ENCODE assay signal across 25 mouse cellular contexts in the genomic region with DNA sequence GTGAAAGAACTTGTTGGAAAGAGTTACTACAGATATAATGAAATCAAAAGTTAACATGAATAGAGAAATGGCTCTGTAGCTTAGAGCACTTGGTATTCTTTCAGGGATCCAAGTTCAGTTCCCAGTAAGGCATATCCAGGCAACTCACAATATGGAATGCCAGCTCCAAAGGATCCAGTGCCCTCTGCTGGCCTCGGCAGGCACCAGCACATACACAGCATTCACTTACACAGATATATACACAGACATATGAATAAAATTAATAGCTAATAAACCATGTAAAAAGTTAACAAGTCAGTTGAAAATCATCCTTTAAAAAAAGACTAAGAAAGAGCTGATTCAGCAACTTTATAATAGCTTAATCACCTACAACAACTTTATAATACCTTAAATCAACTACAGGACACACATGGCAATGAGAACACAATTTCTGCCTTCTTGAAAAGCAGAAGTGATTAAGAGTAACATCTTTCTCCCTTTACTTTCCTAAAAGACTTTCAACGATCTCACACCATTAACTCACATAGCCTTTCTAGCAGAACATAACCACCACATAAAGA.
DNase-seq lines count a peak whose midpoint lies in the region; ATAC-seq and TF ChIP-seq lines count a peak whose summit lies in the region.
"Had no signal": no experiment of that assay in that cellular context is flagged by ENCODE, and none has a peak within 500 bp of the region (broad histone marks: within the 10 kb centered on the region; RNA-seq: fewer than 3 reads in every experiment).

No protein-coding gene starts in this region.

- 97% methylated on average over 2 of the region's 2 CpGs for WGBS in stomach, postnatal 0 days
- 92% methylated on average over 2 of the region's 2 CpGs for WGBS in midbrain, embryonic 13.5 days

- H3K9me3 ChIP-seq in MEL (replicated peaks; ENCODE audit: insufficient read depth, low read length): no peaks in the 10 kb centered on the region
- H3K9me3 ChIP-seq in stomach, postnatal 0 days (ENCODE audit: control insufficient read depth, low read length): no peaks in the 10 kb centered on the region
- H3K9me3 ChIP-seq in midbrain, embryonic 13.5 days: no peaks in the 10 kb centered on the region
- H3K9me3 ChIP-seq: embryonic facial prominence, embryonic 15.5 days; forebrain, embryonic 15.5 days; heart, embryonic 13.5 days; hindbrain, embryonic 15.5 days; midbrain, embryonic 15.5 days; neural tube, embryonic 15.5 days had no signal

- TF ChIP-seq CTCF in layer of hippocampus, adult 2 months (conservative IDR thresholded peaks at IDR 0.05): peak; percentile 49
- peak; percentile 29; the same call in 1 of the 2 replicates for TF ChIP-seq CTCF in testis, adult 2 months (IDR thresholded peaks at IDR 0.05; ENCODE audit: control insufficient read depth, insufficient read depth, insufficient replicate concordance, low read depth, low read length)
- peak; percentile 9 to 37 (median 23); a peak in 2 of 6 replicates for TF ChIP-seq CTCF in MEL (IDR thresholded peaks at IDR 0.05 in 2 of 3, conservative IDR thresholded peaks at IDR 0.05 in 1 of 3; ENCODE audit: control insufficient read depth in 1 of 3, insufficient read depth in 1 of 3, low read depth in 2 of 3, low read length in 3 of 3, poor library complexity in 1 of 3, severe bottlenecking in 1 of 3)
- peak; percentile 32; the same call in 1 of the 2 replicates for TF ChIP-seq CTCF in stomach, postnatal 0 days (IDR thresholded peaks at IDR 0.05; ENCODE audit: low read depth)

- H3K9ac ChIP-seq in MEL (ENCODE audit: control insufficient read depth, low read depth, low read length, poor library complexity, severe bottlenecking): no peak overlapping the region
- no peak overlapping the region for H3K9ac ChIP-seq in stomach, postnatal 0 days (ENCODE audit: low read length)
- H3K9ac ChIP-seq in midbrain, embryonic 13.5 days (replicated peaks): no peak overlapping the region
- H3K9ac ChIP-seq: embryonic facial prominence, embryonic 15.5 days; forebrain, embryonic 15.5 days; heart, embryonic 13.5 days; hindbrain, embryonic 15.5 days; midbrain, embryonic 15.5 days; neural tube, embryonic 15.5 days had no signal

- H3K79me2 ChIP-seq in MEL (ENCODE audit: control insufficient read depth, insufficient read depth, low read length, poor library complexity): no peaks in the 10 kb centered on the region

- no peak for ATAC-seq in stomach, postnatal 0 days (ENCODE audit: low FRiP score, low TSS enrichment)
- no peak for ATAC-seq in midbrain, embryonic 13.5 days
- ATAC-seq: forebrain, embryonic 15.5 days; intestine, embryonic 16.5 days; midbrain, embryonic 15.5 days had no signal

- H3K4me1 ChIP-seq in testis, adult 2 months (ENCODE audit: control insufficient read depth, insufficient read depth, low read length): no peaks in the 10 kb centered on the region
- peaks cover 0 to 2% of the 10 kb centered on the region in 2 experiments; a peak in 1 of 4 replicates for H3K4me1 ChIP-seq in MEL (ENCODE audit: control insufficient read depth in 1 of 2, insufficient read depth in 2 of 2, low read length in 2 of 2)
- no peaks in the 10 kb centered on the region for H3K4me1 ChIP-seq in stomach, postnatal 0 days (replicated peaks; ENCODE audit: control insufficient read depth, insufficient read depth)
- H3K4me1 ChIP-seq in midbrain, embryonic 13.5 days (replicated peaks): no peaks in the 10 kb centered on the region
- H3K4me1 ChIP-seq: hindbrain, embryonic 15.5 days; midbrain, embryonic 15.5 days; neural tube, embryonic 15.5 days had no signal

- H3K27ac ChIP-seq in layer of hippocampus, adult 2 months: no peak overlapping the region
- H3K27ac ChIP-seq in testis, adult 2 months (ENCODE audit: control insufficient read depth, insufficient read depth, low read depth, low read length): no peak overlapping the region
- H3K27ac ChIP-seq in MEL (ENCODE audit: control insufficient read depth, low read depth, low read length): no peak overlapping the region
- H3K27ac ChIP-seq in stomach, postnatal 0 days (replicated peaks): no peak overlapping the region
- no peak overlapping the region for H3K27ac ChIP-seq in midbrain, embryonic 13.5 days
- H3K27ac ChIP-seq: embryonic facial prominence, embryonic 15.5 days; forebrain, embryonic 15.5 days; heart, embryonic 13.5 days; hindbrain, embryonic 15.5 days; left cerebral cortex, adult 2 months; midbrain, embryonic 15.5 days; neural tube, embryonic 15.5 days had no signal

- no peaks in the 10 kb centered on the region for H3K27me3 ChIP-seq in testis, adult 2 months (ENCODE audit: control insufficient read depth, insufficient read depth, low read length)
- no peaks in the 10 kb centered on the region for H3K27me3 ChIP-seq in MEL (ENCODE audit: control insufficient read depth in 1 of 2, insufficient read depth in 2 of 2, low read length in 2 of 2)
- no peaks in the 10 kb centered on the region for H3K27me3 ChIP-seq in stomach, postnatal 0 days (ENCODE audit: control insufficient read depth, insufficient read depth, low read length)
- H3K27me3 ChIP-seq in midbrain, embryonic 13.5 days: no peaks in the 10 kb centered on the region
- H3K27me3 ChIP-seq: embryonic facial prominence, embryonic 15.5 days; forebrain, embryonic 15.5 days; heart, embryonic 13.5 days; hindbrain, embryonic 15.5 days; midbrain, embryonic 15.5 days; neural tube, embryonic 15.5 days had no signal

- no peak for TF ChIP-seq POLR2A in testis, adult 2 months (IDR thresholded peaks at IDR 0.05; ENCODE audit: control insufficient read depth, low read depth, low read length)
- no peak for TF ChIP-seq POLR2A in MEL (IDR thresholded peaks at IDR 0.05; ENCODE audit: control insufficient read depth in 1 of 2, insufficient read depth in 1 of 2, low read depth in 1 of 2, low read length in 2 of 2, poor library complexity in 1 of 2)

- TF ChIP-seq EP300 in MEL (IDR thresholded peaks at IDR 0.05; ENCODE audit: low read depth in 1 of 2, low read length in 2 of 2): no peak
- TF ChIP-seq EP300 in stomach, postnatal 0 days (optimal IDR thresholded peaks at IDR 0.05): no peak

- TF ChIP-seq RAD21 in MEL (IDR thresholded peaks at IDR 0.05; ENCODE audit: low read depth, low read length): peak; percentile 11

- no peak for DNase-seq in layer of hippocampus, adult 2 months (ENCODE audit: low spot score in 2 of 2)
- no peak for DNase-seq in layer of hippocampus, postnatal 25 days (ENCODE audit: extremely low spot score in 1 of 2, low spot score in 1 of 2)
- no peak for DNase-seq in testis, postnatal 14 days (ENCODE audit: low spot score)
- no peak for DNase-seq in MEL (ENCODE audit: low read depth, low spot score)
- DNase-seq in stomach, postnatal 0 days (ENCODE audit: low spot score): no peak
- no peak for DNase-seq in neural tube, embryonic 10.5 days (ENCODE audit: extremely low spot score, low spot score)
- DNase-seq: adrenal gland, postnatal 36 days; cerebellum, adult 9-11 months; gastrocnemius, postnatal 14 days; heart, adult 18-20 months; kidney, postnatal 4 days; layer of hippocampus, adult 9-11 months; lung, adult 2 months; lung, postnatal 36 days; thymus, postnatal 25 days had no signal

- H3K4me2 ChIP-seq in stomach, postnatal 0 days (replicated peaks; ENCODE audit: low read depth): no peak overlapping the region
- H3K4me2 ChIP-seq in midbrain, embryonic 13.5 days (replicated peaks): no peak overlapping the region
- H3K4me2 ChIP-seq: embryonic facial prominence, embryonic 15.5 days; forebrain, embryonic 15.5 days; heart, embryonic 13.5 days; hindbrain, embryonic 15.5 days; midbrain, embryonic 15.5 days; neural tube, embryonic 15.5 days had no signal

- no peak overlapping the region for H3K4me3 ChIP-seq in layer of hippocampus, adult 2 months
- no peak overlapping the region for H3K4me3 ChIP-seq in testis, adult 2 months (ENCODE audit: control insufficient read depth, low read depth, low read length)
- no peak overlapping the region for H3K4me3 ChIP-seq in MEL (ENCODE audit: control insufficient read depth in 1 of 2, insufficient read depth in 1 of 2, low read depth in 2 of 2, low read length in 2 of 2)
- H3K4me3 ChIP-seq in stomach, postnatal 0 days (ENCODE audit: low read depth, low read length): no peak overlapping the region
- H3K4me3 ChIP-seq in midbrain, embryonic 13.5 days (replicated peaks): no peak overlapping the region
- H3K4me3 ChIP-seq: embryonic facial prominence, embryonic 15.5 days; forebrain, embryonic 15.5 days; heart, embryonic 13.5 days; hindbrain, embryonic 15.5 days; left cerebral cortex, adult 2 months; midbrain, embryonic 15.5 days; neural tube, embryonic 15.5 days had no signal

- no peaks in the 10 kb centered on the region for H3K36me3 ChIP-seq in testis, adult 2 months (ENCODE audit: control insufficient read depth, insufficient read depth, low read length)
- H3K36me3 ChIP-seq in MEL (ENCODE audit: control insufficient read depth in 1 of 2, insufficient read depth in 2 of 2, low read length in 2 of 2): peaks cover 0 to 7% of the 10 kb centered on the region in 2 experiments; a peak in 2 of 4 replicates
- H3K36me3 ChIP-seq in stomach, postnatal 0 days (ENCODE audit: control insufficient read depth, insufficient read depth, low read length): no peaks in the 10 kb centered on the region
- H3K36me3 ChIP-seq in midbrain, embryonic 13.5 days: no peaks in the 10 kb centered on the region
- H3K36me3 ChIP-seq: embryonic facial prominence, embryonic 15.5 days; forebrain, embryonic 15.5 days; heart, embryonic 13.5 days; hindbrain, embryonic 15.5 days; midbrain, embryonic 15.5 days; neural tube, embryonic 15.5 days had no signal

TF ChIP-seq in MEL, 35 proteins besides CTCF, POLR2A, EP300 and RAD21:
- TF ChIP-seq MAFK (IDR thresholded peaks at IDR 0.05; ENCODE audit: borderline replicate concordance, low read depth, low read length) (peak; percentile 74; the same call in 1 of the 2 replicates), NRF1 (IDR thresholded peaks at IDR 0.05; ENCODE audit: insufficient read depth, low read depth, low read length, poor library complexity, severe bottlenecking) (no peak)
